Mouse (Mus musculus) bone marrow macrophage, adult 2 months (primary cell): ENCODE measurements around the gene Mill2.

ENCODE experiments used
- CTCF ChIP-seq: IDR thresholded peaks from 2 replicates; pipeline ENCODE4 v1.5.1; 2012; ENCODE audit warnings: low read depth, mild to moderate bottlenecking, low read length, moderate library complexity
- POLR2A ChIP-seq: IDR thresholded peaks from 2 replicates; pipeline ENCODE4 v1.6.1; 2012; ENCODE audit warnings: mild to moderate bottlenecking, low read depth, low read length, borderline replicate concordance

- TF ChIP-seq POLR2A (no peak), CTCF (no peak)
Observed at GRCm38 (mm10) chr7:18909797-18910196, 70.0 kb downstream of the Mill2 start.
